Mouse (Mus musculus) cerebellum, postnatal 14 days (tissue): ENCODE results near the gene Xylb.

Experiments used
- DNase-seq, 2 experiments: peaks; one replicate each; pipeline ENCODE4 v3.0.0; 2021; ENCODE audit warnings: mixed read lengths in 2 of 2

Xylb gene

GRCm38 (mm10) chr9:119402253-119403235 is 45.4 kb downstream of the Xylb start:
- DNase-seq = peak; percentile 69 to 71

DNA sequence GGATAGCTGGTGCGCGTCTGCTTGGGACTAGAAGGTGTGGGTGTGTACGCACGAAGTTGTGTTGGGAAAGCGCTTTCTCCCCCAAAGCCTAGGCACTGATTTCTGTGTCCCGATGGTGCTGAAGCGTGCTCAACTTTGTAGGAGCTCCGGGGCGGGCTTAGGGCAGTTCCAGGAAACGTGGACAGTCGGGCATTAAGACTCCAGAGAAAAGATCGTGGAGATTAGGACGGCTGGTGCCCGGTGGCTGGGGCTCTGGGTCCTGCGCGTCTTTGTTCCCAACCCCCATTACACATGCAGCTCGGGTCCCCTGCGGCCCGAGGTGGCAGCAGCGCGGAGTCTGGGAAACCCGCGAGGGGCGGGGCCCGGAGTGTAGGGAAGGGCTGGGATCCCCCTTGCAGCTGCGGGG is 46.1 kb downstream of the Xylb start:
- DNase-seq = peak; percentile 38 to 58

DNA sequence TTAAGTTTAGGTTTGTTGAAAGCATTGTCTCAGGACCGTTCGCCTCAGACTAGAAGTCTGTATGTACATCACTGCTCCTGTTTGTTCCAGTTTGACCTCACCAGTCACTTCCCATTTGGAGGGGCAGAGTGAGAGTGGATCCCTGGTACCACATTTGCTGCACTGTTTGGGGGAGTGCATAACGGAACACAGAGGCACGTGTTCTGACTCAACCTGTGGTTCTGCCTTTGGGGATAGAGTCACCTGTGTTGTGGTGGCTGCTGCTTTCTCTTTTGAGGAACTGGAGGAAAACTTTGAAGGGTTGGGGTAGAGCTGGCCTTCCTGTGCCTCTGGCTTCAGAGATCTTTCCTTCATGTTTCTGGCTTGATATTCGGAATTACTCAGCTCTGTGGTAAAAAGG is 46.9 kb downstream of the Xylb start:
- no peak for DNase-seq

GRCm38 (mm10) chr9:119407884-119408283 is 50.7 kb downstream of the Xylb start:
- DNase-seq = no peak

GRCm38 (mm10) chr9:119408898-119409664 is 51.9 kb downstream of the Xylb start:
- peak in 1 of 2 experiments; percentile 20 for DNase-seq

- DNase-seq = no peak
These were observed 52.7 kb downstream of the Xylb start for GRCm38 (mm10) chr9:119409864-119410263.

- DNase-seq = no peak
These were observed 60.8 kb downstream of the Xylb start for GRCm38 (mm10) chr9:119418025-119418424.

GRCm38 (mm10) chr9:119419852-119420438 is 62.8 kb downstream of the Xylb start:
- peak; percentile 80 to 82 for DNase-seq

- peak; percentile 70 to 75 for DNase-seq
These were observed 68.2 kb downstream of the Xylb start for GRCm38 (mm10) chr9:119425217-119425975.

GRCm38 (mm10) chr9:119425976-119426415 is 68.8 kb downstream of the Xylb start:
- peak; percentile 33 to 43 for DNase-seq

GRCm38 (mm10) chr9:119426483-119426882 is 69.3 kb downstream of the Xylb start:
- peak in 1 of 2 experiments; percentile 46 for DNase-seq

- peak; percentile 93 to 94 for DNase-seq
These were observed 73.1 kb downstream of the Xylb start for GRCm38 (mm10) chr9:119430311-119430710.

DNA sequence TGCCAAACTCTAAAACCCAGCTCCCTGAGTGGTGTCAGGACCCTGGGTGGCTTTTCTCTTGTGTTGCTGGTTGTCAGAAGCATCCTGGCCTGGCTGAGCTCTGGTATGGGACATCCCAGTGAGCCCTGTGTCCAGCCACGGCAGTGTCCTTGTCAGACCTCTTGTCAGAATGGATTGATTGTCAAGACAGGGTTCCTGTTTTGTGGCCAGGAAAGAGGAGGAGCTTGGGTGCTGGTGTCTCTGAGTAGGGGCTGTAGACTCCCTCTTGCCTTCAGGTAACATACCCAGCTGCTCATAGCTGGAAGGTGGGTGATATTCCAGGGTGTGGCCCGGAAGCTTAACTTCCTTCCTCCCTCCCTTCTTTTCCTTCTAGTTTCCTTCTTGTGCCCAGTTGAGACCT is 78.7 kb downstream of the Xylb start:
- no peak for DNase-seq

GRCm38 (mm10) chr9:119438065-119438464 is 80.9 kb downstream of the Xylb start:
- no peak for DNase-seq

GRCm38 (mm10) chr9:119438498-119439000 is 81.4 kb downstream of the Xylb start:
- DNase-seq = no peak
